Mouse (Mus musculus) T-cell, adult 2 months (primary cell): ENCODE measurements around the gene Psmb8.

ENCODE experiments used
- DNase-seq: peaks from one replicate; pipeline ENCODE4 v3.0.0; 2022; ENCODE audit warnings: low spot score

Psmb8 gene

GRCm38 (mm10) chr17:34249361-34249760 lies 51.8 kb downstream of the Psmb8 start:
- no peak for DNase-seq

- peak; percentile 56 for DNase-seq
These were observed 52.4 kb downstream of the Psmb8 start for GRCm38 (mm10) chr17:34249878-34250277.
